Mouse (Mus musculus) layer of hippocampus, postnatal 14 days (tissue): ENCODE measurements at regions not wholly inside any gene's neighbourhood (a gene's known extent, or its start where the extent isn't known, plus 50 kb on each side); places are given as distances from the start of the nearest gene placed in this dataset.
"Not testable (repeated sequence)": the region's sequence is repeated elsewhere in the genome, so short reads cannot be mapped to it uniquely, and the experiment has no call there.

Source experiments
- DNase-seq, 2 experiments: peaks; one replicate each; pipeline ENCODE4 v3.0.0; 2021 to 2022; ENCODE audit warnings: low spot score in 2 of 2, mixed read lengths in 1 of 2

- no peak for DNase-seq
Measured at GRCm38 (mm10) chr17:13488608-13489324, 134.4 kb downstream of the Tcp10c start.

- DNase-seq: not testable (repeated sequence)
Measured at GRCm38 (mm10) chr17:13492239-13492638, 137.9 kb downstream of the Tcp10c start.

GRCm38 (mm10) chr17:13492649-13493277 lies 138.4 kb downstream of the Tcp10c start:
- DNase-seq: not testable (repeated sequence)

GRCm38 (mm10) chr17:13493866-13494265 lies 139.5 kb downstream of the Tcp10c start:
- DNase-seq: not testable (repeated sequence)

GRCm38 (mm10) chr17:13494475-13494874 lies 140.1 kb downstream of the Tcp10c start:
- not testable (repeated sequence) for DNase-seq

- DNase-seq: not testable (repeated sequence)
Measured at GRCm38 (mm10) chr17:13504365-13504764, 150.0 kb downstream of the Tcp10c start.

- not testable (repeated sequence) for DNase-seq
Measured at GRCm38 (mm10) chr17:13504827-13505268, 150.5 kb downstream of the Tcp10c start.

- not testable (repeated sequence) for DNase-seq
Measured at GRCm38 (mm10) chr17:13507397-13508063, 153.2 kb downstream of the Tcp10c start.

- DNase-seq: not testable (repeated sequence)
Measured at GRCm38 (mm10) chr17:13519409-13520201, 165.2 kb downstream of the Tcp10c start.

GRCm38 (mm10) chr17:13532579-13532978 lies 178.2 kb downstream of the Tcp10c start:
- DNase-seq: not testable (repeated sequence)

- DNase-seq: no peak
Measured at GRCm38 (mm10) chr17:13540446-13541241, 186.3 kb downstream of the Tcp10c start.

- DNase-seq: no peak
Measured at GRCm38 (mm10) chr17:13541249-13541648, 186.9 kb downstream of the Tcp10c start.

GRCm38 (mm10) chr17:13542261-13542660 lies 187.9 kb downstream of the Tcp10c start:
- DNase-seq: no peak

GRCm38 (mm10) chr17:13542856-13543255 lies 188.5 kb downstream of the Tcp10c start:
- DNase-seq: no peak

GRCm38 (mm10) chr17:13544036-13544795 lies 189.8 kb downstream of the Tcp10c start:
- DNase-seq: no peak

- no peak for DNase-seq
Measured at GRCm38 (mm10) chr17:13546249-13546648, 191.9 kb downstream of the Tcp10c start.

GRCm38 (mm10) chr17:13546669-13547085 lies 192.3 kb downstream of the Tcp10c start:
- peak; percentile 73 to 94 for DNase-seq

- DNase-seq: no peak
Measured at GRCm38 (mm10) chr17:13547657-13548360, 193.4 kb downstream of the Tcp10c start.
